Mouse (Mus musculus) heart, postnatal 10 days (tissue): ENCODE data around the gene Ecsit. TPM values are rescaled to one million over a fixed set of nuclear protein-coding genes. Genes with fewer than 3 reads are reported as not detected.
"Not testable (repeated sequence)": the region's sequence is repeated elsewhere in the genome, so short reads cannot be mapped to it uniquely, and the experiment has no call there.

Experiments
- DNase-seq, 2 experiments: peaks; one replicate each; pipeline ENCODE4 v3.0.0; 2021
- intact Hi-C: fragments of 180-260 bp; cut with DNase I; formaldehyde crosslinking; loops from one replicate; pipeline ENCODE4 v1.15.1; 2025
- total RNA-seq, 2 experiments: library from RNA; stranded (reverse); gene quantifications; 2 replicates each; pipeline ENCODE4 v1.2.3; 2021

Ecsit gene
- total RNA-seq, 2 experiments from 2014 or later, result 79.0 to 82.6 TPM

DNA sequence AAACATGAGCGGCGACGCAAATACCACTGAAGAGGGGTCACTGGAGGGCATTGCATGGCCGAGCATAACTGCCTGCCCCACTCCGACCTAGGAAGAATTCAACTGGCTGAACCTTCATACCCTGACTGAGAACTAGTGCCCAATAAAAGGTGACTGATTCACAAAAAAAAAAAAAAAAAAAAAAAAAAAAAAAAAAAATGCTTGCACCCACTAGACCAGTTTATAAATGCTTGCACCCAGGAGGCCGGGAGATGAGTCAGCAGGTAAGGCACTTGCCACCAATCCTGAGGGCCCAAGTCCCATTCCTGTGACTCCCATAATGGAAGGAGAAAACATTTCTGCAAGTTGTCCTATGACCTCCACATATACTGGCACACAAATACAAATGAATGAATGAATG, 7.5 kb upstream of the Ecsit start:
- intact Hi-C loops, result no loop called here

DNA sequence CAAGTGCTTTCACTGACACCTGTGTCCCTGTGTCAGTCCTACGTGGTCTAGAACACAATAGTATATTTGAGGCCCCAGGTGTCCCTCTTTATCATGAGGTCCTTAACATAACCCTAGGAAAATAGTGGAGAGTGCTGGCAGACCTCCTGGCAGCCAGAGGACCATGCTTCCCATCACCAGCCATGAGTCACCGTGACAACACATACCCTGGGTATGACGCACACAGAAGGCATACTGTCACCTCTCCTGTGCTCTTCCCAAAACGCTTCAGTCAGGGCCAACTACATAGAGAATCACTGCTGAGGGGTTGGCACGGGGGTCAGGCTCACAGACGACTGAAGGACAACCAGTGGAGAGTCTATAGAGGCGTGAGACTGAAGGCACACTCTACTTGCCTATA, 4.7 kb upstream of the Ecsit start:
- no peak for DNase-seq
- intact Hi-C loops, result no loop called here

More for the DNA sequence above, 7.5 kb upstream of the Ecsit start:
- no peak for DNase-seq

DNA sequence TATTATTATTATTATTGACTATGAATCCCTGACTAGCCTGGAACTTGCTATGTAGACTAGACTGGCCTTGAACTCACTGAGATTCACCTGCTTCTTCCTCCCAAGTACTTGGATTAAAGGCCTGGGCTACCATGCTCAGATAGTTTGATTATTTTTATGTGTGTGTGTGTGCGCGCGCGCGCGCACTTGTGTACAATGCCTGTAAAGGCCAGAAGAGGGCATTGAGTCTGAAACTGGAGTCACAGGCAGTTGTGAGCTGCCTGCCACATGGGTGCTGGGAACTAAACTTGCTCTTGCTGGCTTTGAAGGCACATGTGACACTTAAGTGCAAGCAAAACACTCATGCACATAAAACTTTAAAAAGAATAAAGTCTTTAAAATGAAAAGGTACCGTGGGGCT, 4.0 kb upstream of the Ecsit start:
- intact Hi-C loops, result no loop called here
- no peak for DNase-seq

DNA sequence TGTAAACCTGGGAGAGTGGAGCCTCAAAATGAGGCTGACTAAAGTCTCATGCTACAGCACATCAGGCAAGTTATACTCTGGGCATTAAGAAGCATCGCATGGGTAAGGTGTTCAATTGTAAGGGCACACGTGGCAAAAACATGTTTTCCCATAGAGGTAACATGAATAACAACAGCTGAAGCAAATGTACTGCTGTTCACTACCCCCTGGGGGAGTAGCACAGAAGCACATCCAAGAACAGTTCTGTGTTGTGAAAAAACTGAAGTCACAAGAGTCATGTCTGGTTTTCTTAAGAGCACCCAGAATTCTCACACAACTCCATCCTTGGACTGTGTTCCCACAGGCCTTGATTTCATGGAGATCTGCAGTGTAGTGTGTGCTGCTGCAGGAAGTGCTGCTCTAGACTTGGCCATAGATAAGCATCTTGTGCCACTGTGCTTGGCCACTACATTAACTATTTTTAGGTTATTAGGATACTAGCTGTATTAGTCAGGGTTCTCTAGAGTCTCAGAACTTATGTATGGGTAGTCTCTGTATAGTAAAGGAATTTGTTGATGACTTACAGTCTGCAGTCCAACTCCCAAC, 1.9 kb upstream of the Ecsit start:
- intact Hi-C loops, result no loop called here
- DNase-seq, result no peak

DNA sequence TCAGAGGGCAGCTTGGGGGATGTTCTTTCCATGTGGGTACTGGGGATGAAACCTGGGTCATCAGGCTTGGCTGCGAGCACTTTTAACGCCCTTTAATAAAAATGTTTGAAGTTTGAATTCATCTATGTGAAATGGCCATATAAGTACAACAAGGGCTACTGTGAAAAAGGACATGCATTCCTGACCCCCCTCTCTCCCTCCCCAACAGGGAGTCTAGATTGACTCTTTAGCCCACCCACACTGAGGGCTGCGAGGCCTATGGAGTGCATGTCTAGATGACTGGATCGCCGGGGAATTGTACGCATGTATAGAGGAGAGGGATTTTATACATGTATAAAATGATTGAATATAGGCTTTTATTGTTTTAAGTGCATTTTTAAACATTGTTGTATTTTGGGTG, 774 bp upstream of the Ecsit start:
- intact Hi-C loops, result no loop called here
- no peak for DNase-seq

DNA sequence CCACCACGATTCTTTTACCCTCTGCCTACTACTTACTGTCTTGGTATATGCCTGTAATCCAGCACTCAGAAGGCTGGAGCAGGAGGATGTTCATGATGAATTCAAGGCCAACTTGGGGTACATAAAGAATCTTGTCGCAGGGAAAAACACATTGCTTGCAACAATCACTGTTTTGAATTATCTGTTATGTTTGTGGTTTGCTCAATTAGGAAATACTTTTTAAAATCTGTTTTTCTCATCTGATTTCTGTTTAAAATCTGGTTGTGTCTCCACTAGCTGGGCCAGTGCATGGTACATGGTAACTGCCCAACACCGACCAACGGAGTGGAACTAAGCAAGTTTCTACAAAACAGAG, 594 bp downstream of the Ecsit start:
- intact Hi-C loops, result no loop called here

DNA sequence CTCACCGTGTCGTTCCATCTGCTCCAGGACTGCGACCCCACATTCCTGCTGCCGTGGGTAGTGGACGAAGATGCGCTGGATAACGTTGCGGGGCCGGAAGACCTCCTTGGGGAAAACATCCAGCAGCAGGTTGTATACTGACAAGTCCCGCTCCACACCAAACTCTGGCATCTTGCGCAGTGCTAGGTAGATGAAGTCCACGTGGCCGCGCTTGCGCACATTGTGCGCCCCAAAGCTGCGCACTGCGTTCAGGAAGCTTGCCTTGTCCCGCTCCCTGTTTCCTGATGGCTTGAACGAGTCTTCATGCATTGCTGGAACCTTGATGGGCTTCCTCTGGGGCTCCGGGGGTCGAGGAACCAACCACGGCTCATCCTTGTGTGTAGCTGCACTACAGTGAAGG, 9.0 kb downstream of the Ecsit start:
- intact Hi-C loops, result no loop called here
- DNase-seq, result no peak

More for the DNA sequence above, 594 bp downstream of the Ecsit start:
- DNase-seq, result no peak

DNA sequence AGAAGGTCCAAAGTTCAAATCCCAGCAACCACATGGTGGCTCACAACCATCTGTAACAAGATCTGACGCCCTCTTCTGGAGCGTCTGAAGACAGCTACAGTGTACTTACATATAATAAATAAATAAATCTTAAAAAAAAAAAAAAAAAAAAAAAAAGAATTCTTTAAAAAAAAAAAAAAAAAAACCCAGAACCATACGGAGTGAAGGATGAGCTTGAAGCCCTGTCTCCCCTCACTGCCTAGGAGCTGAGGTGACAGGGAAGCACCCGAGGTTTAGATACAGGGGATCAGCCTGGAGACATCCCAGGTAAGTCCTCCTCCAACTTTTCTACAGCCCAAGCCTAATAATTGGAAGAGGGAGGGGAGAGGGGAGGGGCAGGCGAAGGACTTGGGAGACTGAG, 9.5 kb downstream of the Ecsit start:
- DNase-seq, intact Hi-C loops: not testable (repeated sequence)

DNA sequence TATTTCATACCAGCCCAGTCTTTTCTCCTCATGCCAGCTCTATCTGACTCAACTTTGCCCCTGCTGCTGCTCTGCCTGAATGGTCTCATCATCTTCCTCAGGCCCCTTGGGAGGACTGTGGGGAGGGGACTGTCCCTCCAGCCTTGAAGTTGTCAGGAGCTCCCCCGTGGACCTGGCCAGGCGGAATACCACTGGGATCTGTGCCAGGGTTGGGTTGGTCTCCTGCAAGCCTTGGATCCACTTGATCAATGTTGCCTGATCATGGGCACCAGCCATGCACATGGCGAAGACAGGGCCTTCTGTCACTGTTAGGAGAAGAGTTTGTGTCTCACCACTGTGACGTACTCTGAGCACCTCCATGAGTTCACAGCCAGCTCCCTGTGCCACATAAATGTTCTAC, 13.0 kb downstream of the Ecsit start:
- intact Hi-C loops, result no loop called here
- DNase-seq, result no peak

DNA sequence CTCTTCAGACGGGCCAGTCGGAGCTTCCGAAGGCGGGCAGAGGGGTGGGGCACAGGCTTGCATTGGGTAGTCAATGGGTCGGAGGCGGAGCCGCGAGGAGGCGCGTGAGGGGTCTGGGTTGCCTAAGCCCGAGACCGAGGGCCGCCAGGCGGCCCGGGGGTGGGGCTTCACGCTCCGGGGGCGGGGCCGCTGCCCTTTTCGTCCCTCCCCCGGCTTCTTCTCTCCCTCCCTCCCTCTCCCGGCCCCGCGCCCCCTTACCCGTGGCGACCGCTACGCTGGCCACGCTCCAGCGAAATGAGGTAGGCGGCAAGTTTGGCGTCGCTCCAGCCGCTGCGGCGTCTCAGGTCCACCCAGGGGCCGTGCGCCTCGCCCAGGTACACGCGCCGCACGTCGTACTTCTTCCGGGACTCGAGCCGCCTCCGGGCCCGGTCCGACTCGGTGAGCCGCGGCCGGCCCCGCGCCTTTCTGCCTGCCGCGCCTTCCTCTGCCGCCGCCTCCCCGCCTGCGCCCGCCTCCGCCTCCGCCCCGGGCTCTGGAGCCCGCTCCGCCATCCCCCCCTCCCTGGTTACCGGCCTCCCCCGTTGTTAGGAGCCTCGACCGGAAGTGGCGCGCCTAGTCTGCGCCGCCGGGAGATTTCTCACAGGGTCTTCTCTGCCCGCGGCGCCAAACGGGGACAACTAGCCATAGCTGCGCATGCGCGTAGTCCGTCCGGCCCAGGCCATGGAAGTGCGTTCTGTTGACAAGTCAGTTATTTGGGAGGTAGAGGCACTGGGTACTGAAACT, 14.3 kb downstream of the Ecsit start, which contains the start of the genes Gm49318 and Zfp653:
TSS of gene Gm49318 (minus strand) at position 469 of the 783 bp plus-strand sequence.
TSS of gene Zfp653 (minus strand) at position 586 of the 783 bp plus-strand sequence.
- intact Hi-C loops, result no loop called here
- peak; percentile 97 to 98 for DNase-seq

DNA sequence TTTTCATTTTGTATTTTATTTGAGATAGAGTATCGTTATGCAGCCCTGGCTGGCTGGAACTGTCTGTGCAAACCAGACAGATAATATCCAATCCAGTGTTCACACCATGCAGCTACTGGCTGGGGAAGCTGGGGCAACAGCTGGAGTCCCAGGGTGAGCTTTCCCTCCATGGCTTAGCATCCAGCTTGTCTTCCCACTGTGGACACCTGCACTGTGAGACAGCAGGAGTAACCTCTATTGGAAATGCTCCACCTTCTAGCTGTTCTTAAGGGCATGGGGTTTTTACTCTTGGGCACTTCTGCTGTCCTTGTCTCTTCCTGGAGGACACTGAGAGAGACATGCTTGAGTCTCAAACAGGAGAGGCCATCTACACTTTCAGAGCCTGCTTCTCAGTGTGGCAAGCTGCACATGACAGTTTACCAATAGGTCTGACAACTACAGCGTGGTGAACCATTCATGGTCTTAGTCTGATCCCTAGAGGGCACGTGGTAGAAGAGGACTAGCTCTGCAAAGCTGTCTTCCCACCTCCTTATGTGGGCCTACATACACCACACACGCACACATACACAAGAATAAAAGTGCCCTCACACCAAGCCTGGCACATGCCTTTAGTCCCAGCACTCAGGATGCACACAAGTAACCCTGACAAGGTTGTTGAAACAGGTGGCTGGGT, 15.2 kb downstream of the Ecsit start:
- DNase-seq, result no peak
- intact Hi-C loops, result loop anchor here (10.0 kb wide), 1 partner anchor 335 kb away; no protein-coding TSS in a partner anchor

DNA sequence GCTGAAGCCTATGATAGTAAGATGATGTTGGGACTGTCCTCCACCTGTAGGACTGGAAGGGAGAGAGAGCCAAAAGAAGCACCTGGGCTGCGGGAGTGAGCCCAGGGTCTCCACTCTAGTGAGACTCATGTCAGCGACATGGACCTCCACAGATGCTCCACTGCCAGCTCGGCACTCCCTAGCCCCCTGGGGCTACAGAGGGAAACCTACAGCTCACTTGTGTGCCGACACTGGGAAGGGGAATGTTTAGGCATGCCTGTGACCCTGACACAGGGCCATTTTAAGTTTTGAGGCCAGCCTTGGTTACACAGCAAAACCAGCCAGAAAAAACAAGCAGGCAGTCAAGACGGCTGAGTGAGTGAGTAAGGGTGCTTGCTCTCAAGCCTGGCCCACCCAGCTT, 18.0 kb downstream of the Ecsit start:
- intact Hi-C loops, result loop anchor here (10.0 kb wide), 1 partner anchor 338 kb away; no protein-coding TSS in a partner anchor
- no peak for DNase-seq

DNA sequence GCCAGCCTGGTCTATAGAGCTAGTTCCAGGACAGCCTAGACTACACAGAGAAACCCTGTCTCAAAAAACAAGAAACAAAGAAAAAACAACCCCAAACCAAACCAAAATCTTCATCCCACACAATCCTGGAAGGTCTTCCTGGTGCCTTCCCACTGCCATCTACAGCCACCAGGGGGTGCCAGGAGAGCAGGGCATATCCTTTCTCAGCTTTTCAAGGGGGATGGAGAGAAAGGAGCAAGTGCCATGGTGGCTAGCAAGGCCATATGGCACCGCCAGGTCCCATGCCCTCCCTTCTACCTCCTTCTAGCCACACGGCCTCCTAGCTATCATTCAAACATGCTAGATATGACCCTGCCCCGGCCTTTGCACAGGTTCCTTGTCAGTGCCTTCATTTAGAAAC, 18.8 kb downstream of the Ecsit start:
- intact Hi-C loops, result loop anchor here (1.0 to 10.0 kb wide), 3 partner anchors 77 to 338 kb away; no protein-coding TSS in a partner anchor
- peak; percentile 59 to 76 for DNase-seq

DNA sequence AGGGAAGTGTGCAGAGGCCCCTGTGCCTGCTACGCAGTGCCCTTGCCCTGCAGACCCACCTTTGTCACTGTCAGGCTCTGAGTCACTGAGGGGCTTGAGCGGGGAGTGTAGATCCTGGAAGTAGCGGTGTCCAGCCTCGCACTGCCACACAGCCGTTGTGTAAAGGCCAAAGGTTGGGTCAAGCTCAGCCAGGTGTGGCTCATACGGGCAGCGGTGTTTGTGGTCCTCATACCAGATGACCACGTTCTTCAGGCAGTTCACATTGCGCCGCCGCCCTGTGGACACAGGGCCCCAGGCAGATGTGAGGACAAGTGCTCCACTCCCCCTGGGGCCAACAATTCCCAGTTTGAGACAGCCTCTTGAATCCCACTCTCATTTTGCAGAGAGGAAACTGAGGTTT, 19.6 kb downstream of the Ecsit start:
- intact Hi-C loops, result loop anchor here (1.0 to 10.0 kb wide), 3 partner anchors 78 to 339 kb away; no protein-coding TSS in a partner anchor
- no peak for DNase-seq

DNA sequence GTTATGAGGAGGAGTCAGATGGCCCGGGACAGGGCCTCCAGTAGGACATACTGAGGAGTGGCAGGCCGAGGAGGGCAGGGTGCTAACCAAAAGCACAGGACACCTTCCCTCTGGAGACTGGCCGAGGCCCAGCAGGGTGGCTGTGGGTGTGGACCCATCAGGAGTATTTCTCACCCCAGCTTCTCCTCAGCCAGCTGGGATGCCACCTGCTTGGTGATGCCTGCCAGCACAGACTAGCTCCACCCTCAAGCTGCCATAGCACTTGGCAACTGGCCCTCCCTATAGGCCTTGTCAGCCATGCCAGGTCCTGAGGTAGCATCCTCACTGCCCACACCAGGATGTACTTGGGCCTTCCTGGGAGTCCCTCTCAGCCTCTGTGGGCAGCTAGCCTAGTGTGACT, 20.9 kb downstream of the Ecsit start:
- intact Hi-C loops, result loop anchor here (10.0 kb wide), 1 partner anchor 340 kb away; no protein-coding TSS in a partner anchor
- DNase-seq, result no peak

DNA sequence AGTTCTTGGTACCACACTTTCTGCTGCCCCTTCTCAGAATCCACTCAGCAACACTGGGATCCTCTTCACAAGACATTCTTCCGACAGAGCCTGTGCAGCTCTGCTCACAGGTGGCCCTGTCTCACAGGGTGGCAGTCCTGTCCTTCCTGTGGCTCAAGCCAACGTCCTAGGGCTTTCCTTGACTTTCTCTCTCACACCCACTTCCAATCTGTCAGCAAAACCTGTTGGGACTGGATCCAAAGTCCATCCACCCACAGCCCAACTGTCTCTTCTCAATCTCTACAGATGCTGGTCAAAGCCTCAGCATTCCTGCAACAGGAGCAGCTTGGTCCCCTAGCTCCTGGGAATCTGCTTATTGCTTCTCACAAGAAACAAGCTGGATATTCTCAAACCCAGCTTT, 23.9 kb downstream of the Ecsit start:
- DNase-seq, result no peak
- intact Hi-C loops, result loop anchor here (10.0 kb wide), 1 partner anchor 343 kb away; no protein-coding TSS in a partner anchor

DNA sequence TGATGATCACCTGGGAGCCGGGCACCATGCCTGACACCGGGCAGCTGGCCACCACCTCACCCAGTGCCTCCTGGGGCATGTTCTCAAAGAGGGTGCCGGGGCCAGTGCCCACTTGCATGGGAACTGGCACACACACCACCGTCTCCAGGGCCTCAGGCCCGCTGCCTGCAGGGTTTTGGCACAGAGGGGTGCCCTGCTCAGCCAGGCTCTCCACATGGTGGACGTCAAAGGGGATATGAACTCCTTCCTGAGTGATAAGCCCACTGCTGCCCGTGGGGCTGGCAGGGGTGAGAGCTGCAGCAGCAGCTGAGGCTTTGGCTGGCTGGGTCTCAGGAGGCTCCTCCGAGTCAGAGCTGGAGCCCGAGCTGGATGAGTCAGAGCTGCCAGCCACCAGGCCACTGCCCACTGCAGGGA, 27.2 kb downstream of the Ecsit start:
- intact Hi-C loops, result no loop called here
- DNase-seq, result peak; percentile 40 to 41

DNA sequence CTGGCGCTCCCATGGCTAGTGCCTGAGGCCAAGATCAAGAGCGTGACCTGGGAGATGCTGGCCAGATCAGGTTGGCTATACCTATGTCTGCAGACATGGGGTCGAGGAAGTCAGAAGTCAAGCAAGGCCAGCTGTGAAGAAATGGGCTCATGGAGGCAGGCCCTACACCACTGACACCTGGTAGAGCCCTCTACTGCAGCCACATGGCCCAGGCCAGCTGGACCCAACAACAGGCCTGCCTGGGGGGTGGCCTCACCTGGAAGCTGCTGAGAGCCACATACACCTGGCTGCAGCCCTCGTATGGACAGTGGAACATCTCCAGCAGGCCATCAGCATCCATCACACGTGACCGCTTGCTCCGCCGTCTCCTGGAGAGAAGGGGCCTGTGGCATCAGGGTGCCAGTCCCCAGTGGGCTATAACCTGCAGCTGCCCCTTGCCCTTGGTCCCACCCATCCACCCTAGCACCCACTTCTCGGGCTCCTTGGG, 28.2 kb downstream of the Ecsit start:
- no peak for DNase-seq
- intact Hi-C loops, result no loop called here

DNA sequence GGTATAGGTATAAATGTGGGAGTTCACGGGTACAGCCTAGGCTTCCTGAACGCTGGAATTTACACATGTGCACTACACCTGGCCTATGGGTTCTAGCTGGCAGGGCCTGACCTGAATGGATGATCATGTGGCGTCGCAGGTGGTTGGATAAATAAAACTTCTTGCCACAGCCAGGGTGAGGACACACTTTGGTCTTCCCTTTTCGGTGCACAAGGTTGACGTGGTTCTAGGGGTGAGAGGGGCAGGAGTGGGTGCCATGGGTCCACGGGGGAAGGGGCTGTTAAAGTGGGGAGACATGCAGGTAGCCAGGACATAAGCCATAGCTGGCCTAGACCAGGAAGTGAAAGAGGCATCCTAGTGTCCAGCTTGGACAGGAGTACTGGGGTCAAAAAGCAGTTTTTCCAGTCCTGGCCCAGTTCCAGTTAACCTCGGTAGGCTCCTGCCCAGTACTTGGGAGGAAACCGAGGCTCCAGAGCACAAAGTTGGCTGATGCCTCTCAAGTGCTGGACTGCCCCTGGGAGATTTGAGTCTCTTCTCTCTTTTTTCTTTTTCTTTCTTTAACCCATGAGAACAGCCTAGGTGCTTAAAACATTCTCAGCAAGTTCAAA, 28.8 kb downstream of the Ecsit start:
- no peak for DNase-seq
- intact Hi-C loops, result no loop called here

DNA sequence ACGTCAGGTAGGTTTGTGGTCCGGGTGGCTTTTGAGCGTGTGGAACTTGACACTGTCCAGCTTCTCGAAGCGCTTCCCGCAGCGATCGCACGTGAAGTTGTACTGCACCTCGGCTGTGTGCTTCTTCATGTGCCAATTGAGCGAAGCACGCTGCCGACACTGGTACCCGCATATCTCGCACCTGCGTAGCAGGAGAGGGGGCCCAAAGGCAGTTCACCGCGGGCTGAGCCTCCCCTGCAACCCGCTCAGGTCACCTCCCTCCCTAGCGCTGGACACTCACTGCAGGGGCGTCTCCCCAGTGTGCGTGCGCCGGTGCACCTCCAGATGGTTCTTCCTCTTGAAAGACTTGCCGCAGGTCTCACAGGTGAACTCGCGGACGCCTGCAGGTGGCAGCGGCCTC, 29.5 kb downstream of the Ecsit start:
- intact Hi-C loops, result no loop called here
- no peak for DNase-seq
